Mouse (Mus musculus) heart, adult 2 months (tissue): Measurements from ENCODE around the gene Twist2. TPM values are rescaled to one million over a fixed set of nuclear protein-coding genes. Genes with fewer than 3 reads are reported as not detected.

ENCODE experiments used
- DNase-seq, 2 experiments: peaks; one replicate each; pipeline ENCODE4 v3.0.0; 2021
- H3K27ac ChIP-seq: fragments of 200-600 bp; 2 replicates; pipeline ENCODE4 v1.8.1; 2022
- H3K27me3 ChIP-seq: fragments of 200-500 bp; 2 replicates; pipeline ENCODE4 v1.6.1; 2012; ENCODE audit warnings: mild to moderate bottlenecking, low read length, inconsistent platforms, mixed read lengths; ENCODE audit not compliant: control insufficient read depth, insufficient read depth
- H3K36me3 ChIP-seq: fragments of 200-500 bp; 2 replicates; pipeline ENCODE4 v1.6.1; 2012; ENCODE audit warnings: low read length, inconsistent platforms; ENCODE audit not compliant: control insufficient read depth, insufficient read depth
- H3K4me1 ChIP-seq: fragments of 200-500 bp; 2 replicates; pipeline ENCODE4 v1.6.1; 2011; ENCODE audit warnings: low read length; ENCODE audit not compliant: control insufficient read depth, insufficient read depth
- H3K4me3 ChIP-seq: fragments of 200-600 bp; 2 replicates; pipeline ENCODE4 v1.8.1; 2022
- H3K79me2 ChIP-seq: fragments of 200-500 bp; replicated peaks from 2 replicates; pipeline ENCODE4 v1.6.1; 2012; ENCODE audit warnings: mild to moderate bottlenecking, inconsistent platforms, low read length, moderate library complexity, mixed read lengths; ENCODE audit not compliant: control insufficient read depth, insufficient read depth
- H3K9ac ChIP-seq: fragments of 200-500 bp; 2 replicates; pipeline ENCODE4 v1.6.1; 2012; ENCODE audit warnings: low read depth, mild to moderate bottlenecking, control low read depth, inconsistent platforms, low read length, mixed read lengths
- CTCF ChIP-seq: fragments of 200-600 bp; IDR thresholded peaks from 2 replicates; pipeline ENCODE4 v1.8.1; 2022; ENCODE audit warnings: antibody characterized with exemption, mild to moderate bottlenecking, moderate library complexity
- EP300 ChIP-seq: fragments of 200-500 bp; IDR thresholded peaks from 2 replicates; pipeline ENCODE4 v1.6.1; 2011; ENCODE audit warnings: low read depth, low read length, control low read depth; ENCODE audit not compliant: insufficient read depth
- POLR2A ChIP-seq: fragments of 200-500 bp; IDR thresholded peaks from 2 replicates; pipeline ENCODE4 v1.6.1; 2011; ENCODE audit warnings: mild to moderate bottlenecking, low read depth, low read length, control low read depth; ENCODE audit not compliant: insufficient read depth
- WGBS: fragments of 180-500 bp; shearing (Covaris S2); methylation state at CpG from one replicate; pipeline ENCODE4 v1.1.7; 2018; 5-methylcytosine and 5-hydroxymethylcytosine counted together
- intact Hi-C: fragments of 180-260 bp; cut with DNase I; formaldehyde crosslinking; loops from one replicate; pipeline ENCODE4 v1.15.1; 2025
- long read RNA-seq: library from polyadenylated mRNA; stranded (forward); transcript quantifications from one replicate; pipeline ENCODE4 v2.0.0, GENCODE M21; 2021
- polyA plus RNA-seq: library from polyadenylated mRNA; depleted of rRNA; stranded (reverse); fragments of >200 nt; gene quantifications from 2 replicates; pipeline ENCODE4 v1.2.3, GENCODE M21; 2012; rRNA removed
- total RNA-seq, 2 experiments: library from RNA; stranded (reverse); gene quantifications; 2 replicates each; pipeline ENCODE4 v1.2.3; 2021

The Twist2 gene
- 1 to 10 TPM; 1.1 to 2.4 TPM for total RNA-seq
- polyA plus RNA-seq, result 2.5 and 4.7 TPM in 2 replicates
- long read RNA-seq, result 0 reads

DNA sequence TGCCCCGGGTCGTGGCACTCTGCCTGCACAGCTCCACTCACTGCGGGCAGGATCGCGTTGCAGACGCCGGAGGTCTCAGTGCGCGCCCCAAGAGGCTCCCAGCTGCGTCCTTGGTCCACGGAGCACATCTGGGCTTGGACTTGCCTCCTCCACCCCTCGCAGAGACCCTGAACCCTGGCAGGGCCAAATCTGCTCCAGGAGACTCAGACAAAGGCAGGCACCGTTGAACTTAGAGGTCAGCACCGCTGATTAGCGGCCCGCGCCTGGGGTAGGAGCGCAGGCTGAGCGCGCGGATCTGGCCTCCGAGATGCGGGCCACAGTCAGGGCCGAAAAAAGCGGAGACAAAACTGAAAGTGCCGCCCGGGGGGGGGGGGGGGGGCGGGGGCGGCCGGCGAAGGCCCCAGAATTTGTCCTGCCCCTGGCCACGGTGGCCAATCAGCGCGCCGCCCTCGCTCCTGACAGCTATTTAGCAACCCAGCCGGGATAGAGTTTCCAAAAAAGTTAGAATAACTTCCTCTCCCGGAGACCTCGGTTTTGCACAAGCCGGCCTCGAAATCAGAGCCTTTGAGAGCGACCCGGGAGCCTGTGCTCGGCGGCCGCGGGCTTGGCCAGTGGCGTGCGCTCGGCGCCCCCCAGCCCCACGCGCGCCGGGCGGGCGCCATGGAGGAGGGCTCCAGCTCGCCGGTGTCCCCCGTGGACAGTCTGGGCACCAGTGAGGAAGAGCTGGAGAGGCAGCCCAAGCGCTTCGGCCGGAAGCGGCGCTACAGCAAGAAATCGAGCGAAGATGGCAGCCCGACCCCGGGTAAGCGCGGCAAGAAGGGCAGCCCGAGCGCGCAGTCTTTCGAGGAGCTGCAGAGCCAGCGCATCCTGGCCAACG is at the start of gene Twist2:
Gene Twist2 (plus strand): TSS at position 495 of the 877 bp plus-strand sequence.
- peak within 1 kb of the TSS; percentile 45 for H3K4me3 ChIP-seq
- H3K27ac ChIP-seq, result peak within 1 kb of the TSS; percentile 36
- peaks cover 6% of the 10 kb centered on the region for H3K27me3 ChIP-seq
- TF ChIP-seq EP300 (no peak), POLR2A (0 out of 2 replicates have a peak, but pooled peaks have one; percentile 10)
- intact Hi-C loops, result no loop called here
- under 1% methylated on average over 73 of the region's 77 CpGs for WGBS
- H3K79me2 ChIP-seq, result no peaks in the 10 kb centered on the region
- H3K36me3 ChIP-seq, result no peaks in the 10 kb centered on the region
- H3K4me1 ChIP-seq, result no peaks in the 10 kb centered on the region
- DNase-seq, result peak; percentile 70 to 79
- H3K9ac ChIP-seq, result peak within 1 kb of the TSS; percentile 48

GRCm38 (mm10) chr1:91752931-91753330 is 48.3 kb upstream of the Twist2 start:
- Histone ChIP-seq H3K9ac (no peak overlapping the region), H3K36me3 (no peaks in the 10 kb centered on the region), H3K4me3 (no peak overlapping the region), H3K27me3 (no peaks in the 10 kb centered on the region), H3K27ac (no peak overlapping the region), H3K79me2 (no peaks in the 10 kb centered on the region), H3K4me1 (no peaks in the 10 kb centered on the region)
- 80% methylated on average over 9 of the region's 9 CpGs for WGBS
- TF ChIP-seq POLR2A (no peak), EP300 (no peak), CTCF (no peak)
- DNase-seq, result no peak
- intact Hi-C loops, result loop anchor here (10.0 kb wide), 2 partner anchors 148 to 328 kb away; no protein-coding TSS in a partner anchor

- H3K27me3 ChIP-seq, result no peaks in the 10 kb centered on the region
- no peak overlapping the region for H3K9ac ChIP-seq
- H3K79me2 ChIP-seq, result no peaks in the 10 kb centered on the region
- H3K27ac ChIP-seq, result no peak overlapping the region
- no peak overlapping the region for H3K4me3 ChIP-seq
- TF ChIP-seq POLR2A (no peak), CTCF (peak; percentile 77)
- DNase-seq, result peak; percentile 38 to 68
- intact Hi-C loops, result loop anchor here (1.0 to 10.0 kb wide), 5 partner anchors 117 to 330 kb away; no protein-coding TSS in a partner anchor
- no peaks in the 10 kb centered on the region for H3K36me3 ChIP-seq
- WGBS, result 2% methylated on average over 9 of the region's 9 CpGs
- no peaks in the 10 kb centered on the region for H3K4me1 ChIP-seq
Observed at GRCm38 (mm10) chr1:91755102-91755501, 46.2 kb upstream of the Twist2 start.

GRCm38 (mm10) chr1:91757292-91757691 is 44.0 kb upstream of the Twist2 start:
- Histone ChIP-seq H3K4me1 (no peaks in the 10 kb centered on the region), H3K9ac (no peak overlapping the region), H3K79me2 (no peaks in the 10 kb centered on the region), H3K4me3 (no peak overlapping the region), H3K27ac (no peak overlapping the region), H3K36me3 (no peaks in the 10 kb centered on the region), H3K27me3 (no peaks in the 10 kb centered on the region)
- 62% methylated on average over 16 of the region's 16 CpGs for WGBS
- intact Hi-C loops, result loop anchor here (5.0 to 10.0 kb wide), 4 partner anchors 115 to 332 kb away; no protein-coding TSS in a partner anchor
- TF ChIP-seq CTCF (no peak), EP300 (no peak), POLR2A (no peak)
- DNase-seq, result no peak

GRCm38 (mm10) chr1:91758143-91758542 is 43.1 kb upstream of the Twist2 start:
- H3K4me3 ChIP-seq, result no peak overlapping the region
- no peaks in the 10 kb centered on the region for H3K27me3 ChIP-seq
- 47% methylated on average over 2 of the region's 2 CpGs for WGBS
- H3K79me2 ChIP-seq, result no peaks in the 10 kb centered on the region
- DNase-seq, result no peak
- H3K27ac ChIP-seq, result no peak overlapping the region
- H3K9ac ChIP-seq, result no peak overlapping the region
- no peaks in the 10 kb centered on the region for H3K36me3 ChIP-seq
- no peaks in the 10 kb centered on the region for H3K4me1 ChIP-seq
- TF ChIP-seq EP300, result no peak
- TF ChIP-seq POLR2A, result no peak
- TF ChIP-seq CTCF, result no peak
- intact Hi-C loops, result loop anchor here (5.0 to 10.0 kb wide), 4 partner anchors 114 to 333 kb away; no protein-coding TSS in a partner anchor
